Mouse (Mus musculus) liver, embryonic 13.5 days (tissue): ENCODE data around the gene Map1b. TPM values are rescaled to one million over a fixed set of nuclear protein-coding genes. Genes with fewer than 3 reads are reported as not detected.

Source experiments
- ATAC-seq: fragments of 200-750 bp; cut with Nextera tagmentation; 2 replicates; pipeline ENCODE4 v1.8.0; 2017; ENCODE audit warnings: low read depth, mild to moderate bottlenecking, moderate number of reproducible peaks, moderate library complexity
- DNase-seq: peaks from one replicate; pipeline ENCODE4 v3.0.0; 2022
- H3K27ac ChIP-seq: fragments of 300-500 bp; sonication (generic); 2 replicates; pipeline ENCODE4 v1.5.1; 2015; ENCODE audit warnings: moderate library complexity, mild to moderate bottlenecking, inconsistent platforms
- H3K27me3 ChIP-seq: fragments of 300-500 bp; sonication (generic); 2 replicates; pipeline ENCODE4 v1.6.1; 2015; ENCODE audit warnings: mild to moderate bottlenecking, inconsistent platforms
- H3K36me3 ChIP-seq: fragments of 300-500 bp; sonication (generic); 2 replicates; pipeline ENCODE4 v1.6.1; 2015; ENCODE audit warnings: mild to moderate bottlenecking, inconsistent platforms
- H3K4me1 ChIP-seq: fragments of 300-500 bp; sonication (generic); replicated peaks from 2 replicates; pipeline ENCODE4 v1.6.1; 2015; ENCODE audit warnings: inconsistent platforms
- H3K4me2 ChIP-seq: fragments of 300-500 bp; sonication (generic); 2 replicates; pipeline ENCODE4 v1.6.1; 2015; ENCODE audit warnings: inconsistent platforms, mild to moderate bottlenecking, moderate library complexity
- H3K4me3 ChIP-seq: fragments of 300-500 bp; sonication (generic); replicated peaks from 2 replicates; pipeline ENCODE4 v1.5.1; 2015; ENCODE audit warnings: mild to moderate bottlenecking, inconsistent platforms
- H3K9ac ChIP-seq: fragments of 300-500 bp; sonication (generic); 2 replicates; pipeline ENCODE4 v1.6.1; 2015; ENCODE audit warnings: mild to moderate bottlenecking, inconsistent platforms
- H3K9me3 ChIP-seq: fragments of 300-500 bp; sonication (generic); replicated peaks from 2 replicates; pipeline ENCODE4 v1.6.1; 2016; ENCODE audit warnings: inconsistent platforms
- WGBS: fragments of 180-500 bp; shearing (Covaris S2); methylation state at CpG from one replicate; pipeline ENCODE4 v1.1.7; 2015; ENCODE audit not compliant: insufficient replicate concordance; 5-methylcytosine and 5-hydroxymethylcytosine counted together
- polyA plus RNA-seq: library from polyadenylated mRNA; unstranded; fragments of >200 nt; fragmentation: Nextera tagmentation; extraction: Ambion mirVana; gene quantifications from 2 replicates; pipeline ENCODE4 v1.2.1, GENCODE M21; 2015

Map1b gene
- polyA plus RNA-seq, 1 experiment from 2014 or later = 5.4 TPM

- Histone ChIP-seq H3K27me3 (no peaks in the 10 kb centered on the region), H3K9ac (no peak overlapping the region), H3K4me3 (no peak overlapping the region), H3K9me3 (no peaks in the 10 kb centered on the region), H3K4me2 (no peak overlapping the region), H3K4me1 (no peaks in the 10 kb centered on the region), H3K27ac (no peak overlapping the region), H3K36me3 (no peaks in the 10 kb centered on the region)
- no peak for DNase-seq
- 64% methylated on average over 12 of the region's 12 CpGs for WGBS
- no peak for ATAC-seq
Observed at GRCm38 (mm10) chr13:99550679-99551369, 34.5 kb upstream of the Map1b start.

DNA sequence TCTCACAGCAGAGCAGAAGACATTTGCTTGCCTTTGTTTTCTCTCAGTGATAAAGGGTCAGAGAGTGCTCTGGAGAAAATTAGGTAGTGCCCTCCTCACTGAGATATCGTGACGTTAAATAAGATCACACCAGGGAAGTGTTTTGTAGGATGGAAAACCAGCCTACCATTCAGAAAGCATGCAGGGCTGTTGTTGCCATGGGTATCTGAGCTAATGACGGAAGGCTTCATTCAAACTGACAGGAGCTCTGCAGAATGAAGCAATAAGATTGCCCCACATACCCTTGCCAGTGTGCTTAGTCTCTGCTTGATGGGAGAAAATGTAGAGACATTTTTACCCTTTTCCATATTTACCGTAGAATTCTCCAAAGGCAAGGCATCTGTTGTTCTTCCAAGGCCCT lies 33.7 kb upstream of the Map1b start:
- Histone ChIP-seq H3K4me2 (no peak overlapping the region), H3K27ac (no peak overlapping the region), H3K27me3 (no peaks in the 10 kb centered on the region), H3K36me3 (no peaks in the 10 kb centered on the region), H3K9me3 (no peaks in the 10 kb centered on the region), H3K4me3 (no peak overlapping the region), H3K9ac (no peak overlapping the region), H3K4me1 (no peaks in the 10 kb centered on the region)
- DNase-seq (no peak), ATAC-seq (no peak)
- WGBS = 65% methylated on average over 4 of the region's 4 CpGs

DNA sequence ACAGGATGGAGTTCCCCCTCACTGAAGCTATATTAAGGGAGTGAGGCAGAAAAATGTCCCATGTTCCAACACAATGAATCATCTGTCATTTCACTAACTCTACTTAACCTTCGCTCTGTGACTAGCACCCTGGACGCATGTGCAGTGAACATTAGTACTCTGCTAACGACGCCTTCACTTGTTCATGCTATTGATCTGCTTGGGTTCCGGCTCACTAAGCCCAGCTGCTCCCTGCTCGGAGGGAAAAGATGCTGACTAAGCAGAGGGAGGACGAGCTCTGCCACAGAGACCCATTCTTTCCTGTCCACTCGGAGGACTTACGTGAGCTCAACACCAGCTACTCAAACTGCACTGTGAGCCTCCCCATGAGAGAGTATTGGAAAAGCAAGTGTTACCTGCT lies 33.2 kb upstream of the Map1b start:
- no peak overlapping the region for H3K27ac ChIP-seq
- H3K9ac ChIP-seq = no peak overlapping the region
- no peak overlapping the region for H3K4me3 ChIP-seq
- no peaks in the 10 kb centered on the region for H3K4me1 ChIP-seq
- H3K27me3 ChIP-seq = no peaks in the 10 kb centered on the region
- ATAC-seq (no peak), DNase-seq (no peak)
- no peaks in the 10 kb centered on the region for H3K36me3 ChIP-seq
- WGBS = 51% methylated on average over 9 of the region's 9 CpGs
- H3K4me2 ChIP-seq = no peak overlapping the region
- no peaks in the 10 kb centered on the region for H3K9me3 ChIP-seq

- Histone ChIP-seq H3K9ac (no peak overlapping the region), H3K9me3 (no peaks in the 10 kb centered on the region), H3K4me1 (no peaks in the 10 kb centered on the region), H3K4me3 (no peak overlapping the region), H3K27me3 (no peaks in the 10 kb centered on the region), H3K36me3 (no peaks in the 10 kb centered on the region), H3K4me2 (no peak overlapping the region), H3K27ac (no peak overlapping the region)
- no peak for ATAC-seq
- WGBS = 77% methylated on average over 5 of the region's 5 CpGs
- DNase-seq = no peak
Observed at GRCm38 (mm10) chr13:99546832-99547231, 30.5 kb upstream of the Map1b start.

DNA sequence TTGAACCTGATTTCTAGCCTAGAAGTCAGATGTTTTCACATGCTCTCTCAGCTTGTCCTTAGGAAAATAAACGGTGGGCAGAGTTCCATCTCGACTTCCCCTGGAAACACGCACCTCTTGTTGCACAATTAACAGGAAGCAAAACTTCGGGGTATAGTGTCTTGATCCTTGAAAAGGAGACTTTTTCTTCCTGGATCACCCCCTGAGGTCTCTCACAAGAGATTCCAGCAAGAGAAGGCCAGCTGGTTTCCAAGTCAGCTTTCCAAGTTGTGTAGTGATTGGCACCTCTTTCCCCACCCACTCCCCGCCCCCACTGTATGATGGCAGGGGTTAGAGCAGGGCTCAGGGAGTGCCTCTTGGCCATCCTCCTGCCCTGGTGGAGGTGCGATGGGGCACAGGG lies 28.9 kb upstream of the Map1b start:
- H3K27ac ChIP-seq = no peak overlapping the region
- no peak overlapping the region for H3K4me3 ChIP-seq
- ATAC-seq (no peak), DNase-seq (no peak)
- no peaks in the 10 kb centered on the region for H3K9me3 ChIP-seq
- H3K27me3 ChIP-seq = no peaks in the 10 kb centered on the region
- no peaks in the 10 kb centered on the region for H3K4me1 ChIP-seq
- no peaks in the 10 kb centered on the region for H3K36me3 ChIP-seq
- no peak overlapping the region for H3K9ac ChIP-seq
- WGBS = 42% methylated on average over 6 of the region's 6 CpGs
- H3K4me2 ChIP-seq = no peak overlapping the region

GRCm38 (mm10) chr13:99541429-99542267 lies 25.3 kb upstream of the Map1b start:
- 25% methylated on average over 21 of the region's 21 CpGs for WGBS
- Histone ChIP-seq H3K36me3 (no peaks in the 10 kb centered on the region), H3K4me2 (no peak overlapping the region), H3K9me3 (no peaks in the 10 kb centered on the region), H3K27me3 (no peaks in the 10 kb centered on the region), H3K9ac (no peak overlapping the region), H3K4me1 (no peaks in the 10 kb centered on the region), H3K27ac (no peak overlapping the region), H3K4me3 (no peak overlapping the region)
- ATAC-seq (no peak), DNase-seq (no peak)

GRCm38 (mm10) chr13:99539288-99539687 lies 22.9 kb upstream of the Map1b start:
- no peaks in the 10 kb centered on the region for H3K27me3 ChIP-seq
- H3K4me1 ChIP-seq = no peaks in the 10 kb centered on the region
- H3K9me3 ChIP-seq = no peaks in the 10 kb centered on the region
- H3K27ac ChIP-seq = no peak overlapping the region
- 42% methylated on average over 5 of the region's 5 CpGs for WGBS
- no peak overlapping the region for H3K4me3 ChIP-seq
- DNase-seq (no peak), ATAC-seq (no peak)
- H3K36me3 ChIP-seq = no peaks in the 10 kb centered on the region
- no peak overlapping the region for H3K4me2 ChIP-seq
- no peak overlapping the region for H3K9ac ChIP-seq

- WGBS = 62% methylated on average over 11 of the region's 11 CpGs
Observed at GRCm38 (mm10) chr13:99538851-99539250, 22.5 kb upstream of the Map1b start.

GRCm38 (mm10) chr13:99537908-99538513 lies 21.7 kb upstream of the Map1b start:
- Histone ChIP-seq H3K9me3 (no peaks in the 10 kb centered on the region), H3K4me2 (no peak overlapping the region), H3K27me3 (no peaks in the 10 kb centered on the region), H3K4me1 (no peaks in the 10 kb centered on the region), H3K4me3 (no peak overlapping the region), H3K36me3 (no peaks in the 10 kb centered on the region), H3K27ac (no peak overlapping the region), H3K9ac (no peak overlapping the region)
- no peak for DNase-seq
- no peak for ATAC-seq
- 36% methylated on average over 8 of the region's 8 CpGs for WGBS

More at GRCm38 (mm10) chr13:99538851-99539250, 22.5 kb upstream of the Map1b start:
- no peak for DNase-seq
- no peak overlapping the region for H3K27ac ChIP-seq
- H3K4me1 ChIP-seq = no peaks in the 10 kb centered on the region
- no peak overlapping the region for H3K4me3 ChIP-seq
- H3K9ac ChIP-seq = no peak overlapping the region
- no peaks in the 10 kb centered on the region for H3K27me3 ChIP-seq
- no peak for ATAC-seq
- no peaks in the 10 kb centered on the region for H3K9me3 ChIP-seq
- H3K36me3 ChIP-seq = no peaks in the 10 kb centered on the region
- H3K4me2 ChIP-seq = no peak overlapping the region

GRCm38 (mm10) chr13:99528456-99528855 lies 12.1 kb upstream of the Map1b start:
- Histone ChIP-seq H3K9me3 (no peaks in the 10 kb centered on the region), H3K27me3 (no peaks in the 10 kb centered on the region), H3K4me2 (no peak overlapping the region), H3K9ac (no peak overlapping the region), H3K4me3 (no peak overlapping the region), H3K27ac (no peak overlapping the region), H3K36me3 (no peaks in the 10 kb centered on the region), H3K4me1 (no peaks in the 10 kb centered on the region)
- no peak for ATAC-seq
- 55% methylated on average over 4 of the region's 4 CpGs for WGBS
- no peak for DNase-seq

DNA sequence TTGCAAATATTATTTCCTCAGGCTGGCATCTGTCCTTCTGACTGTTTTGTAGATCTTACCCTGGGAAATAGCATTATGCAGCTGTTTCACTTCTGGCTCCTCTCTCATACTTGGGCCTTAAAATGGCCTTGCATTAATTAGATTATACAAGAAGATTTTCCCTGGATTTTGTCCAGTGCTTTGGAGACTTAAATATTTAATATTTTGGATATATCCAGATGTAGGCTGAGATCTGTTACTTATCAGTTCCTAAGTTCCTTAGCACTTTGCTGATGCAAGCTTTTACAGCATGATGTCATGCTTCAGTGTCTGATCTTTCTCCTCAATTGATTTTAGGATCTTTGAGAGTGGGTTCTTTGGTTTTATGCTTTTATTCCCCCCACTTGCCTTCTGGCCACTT lies 11.6 kb upstream of the Map1b start:
- H3K27ac ChIP-seq = no peak overlapping the region
- H3K27me3 ChIP-seq = no peaks in the 10 kb centered on the region
- no peaks in the 10 kb centered on the region for H3K36me3 ChIP-seq
- H3K4me3 ChIP-seq = no peak overlapping the region
- DNase-seq (no peak), ATAC-seq (no peak)
- H3K4me1 ChIP-seq = no peaks in the 10 kb centered on the region
- no peak overlapping the region for H3K4me2 ChIP-seq
- H3K9ac ChIP-seq = no peak overlapping the region
- H3K9me3 ChIP-seq = no peaks in the 10 kb centered on the region
